Mouse (Mus musculus) layer of hippocampus, postnatal 14 days (tissue): ENCODE results near the gene Prtn3. TPM values are rescaled to one million over a fixed set of nuclear protein-coding genes. Genes with fewer than 3 reads are reported as not detected.

Experiments
- DNase-seq, 2 experiments: peaks; one replicate each; pipeline ENCODE4 v3.0.0; 2021 to 2022; ENCODE audit warnings: low spot score in 2 of 2, mixed read lengths in 1 of 2
- microRNA-seq, 2 experiments: library from miRNA; unstranded; fragments of <30 nt; microRNA quantifications; one replicate each; pipeline ENCODE4 v1.2.0; 2021
- total RNA-seq, 2 experiments: library from RNA; stranded (reverse); gene quantifications; 2 replicates each; pipeline ENCODE4 v1.2.3; 2021

Prtn3 gene
- total RNA-seq, 2 experiments from 2014 or later, result 2.3 to 3.0 TPM

DNA sequence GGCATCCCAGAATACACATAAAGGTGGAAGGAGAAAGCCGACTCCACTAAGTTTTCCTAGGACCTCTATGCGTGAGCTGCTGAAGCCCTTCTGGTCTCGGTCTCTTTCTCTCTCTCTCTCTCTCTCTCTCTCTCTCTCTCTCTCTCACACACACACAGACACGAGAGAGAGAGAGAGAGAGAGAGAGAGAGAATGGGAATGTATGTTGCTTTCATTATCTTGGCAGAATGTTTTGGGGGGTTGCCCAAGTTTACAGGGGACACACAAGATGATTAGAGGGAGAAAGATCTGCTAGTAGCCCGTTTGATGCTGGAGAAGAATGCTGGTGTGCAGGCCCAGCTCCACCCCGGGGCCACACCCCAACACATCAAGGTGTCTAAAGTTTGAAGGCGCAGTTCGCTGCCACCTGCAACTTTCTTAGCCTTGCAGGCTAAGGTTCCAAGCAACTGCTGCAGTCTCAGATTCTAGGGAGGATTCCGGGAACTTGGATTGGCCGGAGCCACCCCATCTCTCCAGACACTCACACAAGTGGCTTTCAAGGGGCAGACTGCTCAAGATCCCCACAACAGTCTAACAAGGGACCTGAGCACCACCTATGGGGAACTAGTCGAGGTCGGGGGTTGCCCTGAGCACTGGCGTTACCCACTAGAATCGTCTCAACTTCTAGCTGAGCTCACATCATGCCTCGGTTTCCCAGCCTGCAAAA is 51.7 kb downstream of the Prtn3 start:
- DNase-seq, result peak in 1 of 2 experiments; percentile 34

DNA sequence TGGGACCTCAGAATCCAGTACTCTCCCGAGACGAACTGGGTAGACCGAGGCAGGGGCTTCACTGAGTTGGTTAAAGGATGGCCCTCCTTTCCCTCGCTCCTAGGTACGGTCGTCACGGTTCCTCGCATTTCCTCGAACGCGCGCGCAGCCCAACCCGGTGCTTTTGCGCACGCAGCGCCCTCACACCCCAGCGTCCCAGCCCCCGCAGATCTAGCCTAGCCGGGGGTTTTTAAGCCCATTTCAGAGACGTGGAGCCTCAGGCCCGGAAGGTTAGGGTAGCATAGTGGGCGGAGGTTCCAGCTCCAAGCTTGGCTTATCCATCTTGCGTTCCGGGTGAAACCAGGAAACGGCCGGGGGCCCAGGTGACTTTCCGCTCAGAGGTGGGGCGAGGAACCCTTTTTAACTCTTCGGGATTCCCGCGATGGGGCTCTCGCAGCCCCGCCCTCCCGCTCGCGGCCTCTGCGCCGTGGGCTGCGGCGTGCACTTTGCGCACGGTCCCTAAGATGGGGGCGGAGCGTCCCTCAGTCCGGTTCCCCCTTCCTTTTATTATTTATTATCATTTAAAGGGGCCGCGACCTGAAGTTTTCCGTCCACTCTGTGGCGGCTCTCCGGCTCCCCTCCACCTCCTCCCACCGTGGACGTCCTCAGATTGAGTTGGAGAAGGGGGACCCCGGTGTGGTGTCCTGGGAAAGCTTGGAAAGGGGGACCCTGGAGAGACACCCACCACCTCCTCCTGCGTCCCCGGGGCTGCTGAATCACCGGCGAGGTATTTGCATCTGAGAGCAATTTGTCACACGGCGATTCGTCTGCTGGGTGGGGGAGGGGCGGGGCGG is 52.4 kb downstream of the Prtn3 start, which contains the start of gene Arid3a:
TSS of gene Arid3a (plus strand) at position 553 of the 833 bp plus-strand sequence.
- peak; percentile 83 to 87 for DNase-seq

DNA sequence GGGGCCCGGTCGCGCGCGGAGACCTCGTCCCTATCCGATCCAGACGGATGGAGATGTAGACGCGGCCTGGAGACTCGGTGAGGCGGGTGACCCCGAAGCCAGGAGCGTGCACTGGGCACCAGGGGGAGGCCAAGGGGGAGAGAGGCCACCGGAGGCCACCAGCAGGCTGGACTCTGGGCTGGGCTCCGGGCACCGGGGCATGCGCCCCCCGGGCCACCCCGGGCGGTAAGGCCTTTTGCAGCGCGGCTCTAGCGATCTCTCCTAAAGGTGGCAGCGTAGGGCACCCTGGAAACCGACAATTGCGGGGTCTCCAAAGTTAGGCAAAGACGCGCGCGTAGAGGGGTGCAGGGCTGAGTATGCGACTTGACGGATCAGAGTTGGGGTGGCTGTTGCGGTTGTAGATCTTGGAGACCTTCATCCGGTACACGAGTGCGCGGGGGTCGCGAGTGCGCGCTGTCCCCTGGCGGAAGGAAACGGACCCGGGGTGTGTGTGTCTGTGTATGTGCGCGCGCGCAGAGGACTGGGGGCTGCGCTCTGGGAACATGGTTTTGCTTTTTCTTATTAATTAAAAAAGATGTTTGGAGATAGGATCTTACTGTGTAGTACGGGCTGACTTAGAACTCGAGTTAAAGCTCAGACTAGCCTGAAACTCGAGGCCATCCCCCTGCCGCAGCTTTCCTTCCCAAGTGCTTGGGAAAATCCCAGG is 53.2 kb downstream of the Prtn3 start:
- DNase-seq, result peak; percentile 58 to 66

DNA sequence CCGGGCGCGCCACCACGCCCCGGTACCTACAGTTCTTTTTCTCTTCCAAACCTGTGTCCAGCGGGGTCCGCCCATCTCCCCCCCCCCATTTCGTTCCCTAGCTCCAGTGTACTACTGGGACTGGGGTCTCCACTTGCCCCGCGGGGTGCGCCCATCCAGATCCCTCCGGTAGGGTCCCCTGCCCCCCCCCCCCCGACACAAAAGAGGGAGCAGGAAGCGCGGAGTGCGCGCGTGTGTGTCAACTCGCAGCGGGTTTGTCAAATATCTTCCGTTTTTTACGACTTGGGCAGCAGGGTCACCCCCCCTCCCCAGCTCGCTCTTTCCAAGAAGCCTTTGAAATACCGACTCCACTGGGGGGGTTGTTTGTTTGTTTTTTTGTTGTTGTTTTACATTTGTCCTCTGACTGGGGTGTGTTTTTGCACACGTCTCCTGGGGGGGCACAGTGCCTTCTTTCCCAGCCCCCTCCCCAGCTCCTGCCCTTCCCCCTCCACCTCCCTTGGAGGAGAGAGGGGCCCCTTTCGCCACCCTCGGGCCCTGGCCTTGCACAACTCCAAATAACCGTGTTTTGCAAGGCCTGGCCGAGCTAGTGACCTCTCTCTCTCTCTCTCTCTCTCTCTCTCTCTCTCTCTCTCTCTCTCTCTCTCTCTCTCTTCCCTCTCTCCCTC is 53.9 kb downstream of the Prtn3 start:
- DNase-seq, result no peak

DNA sequence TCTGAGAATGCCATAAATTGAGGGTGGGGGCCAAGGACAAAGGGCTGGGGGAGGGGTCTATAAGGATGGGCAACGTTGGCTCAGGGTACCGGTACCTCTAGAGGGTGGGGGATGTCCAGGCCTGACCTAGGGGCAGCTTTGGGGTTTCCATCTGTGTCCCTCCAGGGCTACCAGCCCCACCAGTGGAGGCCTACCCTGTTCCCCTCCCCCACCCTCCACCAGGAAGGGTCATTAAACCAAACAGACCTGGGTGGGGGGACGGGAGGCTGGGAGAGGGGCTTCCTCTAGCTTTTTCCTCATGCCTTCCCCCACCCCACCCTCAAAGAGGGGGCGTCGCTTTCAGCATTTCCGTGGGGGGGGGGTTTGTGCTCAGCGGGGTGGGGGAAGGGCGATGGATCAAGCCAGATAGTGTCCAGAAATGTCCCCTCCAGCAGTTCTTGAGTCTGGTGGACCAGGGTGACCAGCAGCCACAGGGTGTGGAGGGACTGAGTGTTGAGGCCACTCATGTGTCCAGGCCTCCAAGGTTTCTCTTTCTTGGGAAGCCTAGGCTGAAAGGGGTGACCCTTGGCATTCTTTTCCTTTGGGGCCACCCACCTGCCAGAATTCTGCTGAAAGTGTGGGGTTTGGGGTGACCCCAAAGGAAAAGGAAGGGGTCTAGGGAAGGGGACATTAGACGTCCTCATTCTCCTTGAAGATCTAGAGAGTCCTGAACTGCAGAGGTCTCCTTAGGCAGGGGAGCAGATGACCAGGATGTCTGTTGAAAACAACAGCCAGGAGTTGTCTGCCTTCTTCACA is 54.8 kb downstream of the Prtn3 start:
- DNase-seq, result no peak

DNA sequence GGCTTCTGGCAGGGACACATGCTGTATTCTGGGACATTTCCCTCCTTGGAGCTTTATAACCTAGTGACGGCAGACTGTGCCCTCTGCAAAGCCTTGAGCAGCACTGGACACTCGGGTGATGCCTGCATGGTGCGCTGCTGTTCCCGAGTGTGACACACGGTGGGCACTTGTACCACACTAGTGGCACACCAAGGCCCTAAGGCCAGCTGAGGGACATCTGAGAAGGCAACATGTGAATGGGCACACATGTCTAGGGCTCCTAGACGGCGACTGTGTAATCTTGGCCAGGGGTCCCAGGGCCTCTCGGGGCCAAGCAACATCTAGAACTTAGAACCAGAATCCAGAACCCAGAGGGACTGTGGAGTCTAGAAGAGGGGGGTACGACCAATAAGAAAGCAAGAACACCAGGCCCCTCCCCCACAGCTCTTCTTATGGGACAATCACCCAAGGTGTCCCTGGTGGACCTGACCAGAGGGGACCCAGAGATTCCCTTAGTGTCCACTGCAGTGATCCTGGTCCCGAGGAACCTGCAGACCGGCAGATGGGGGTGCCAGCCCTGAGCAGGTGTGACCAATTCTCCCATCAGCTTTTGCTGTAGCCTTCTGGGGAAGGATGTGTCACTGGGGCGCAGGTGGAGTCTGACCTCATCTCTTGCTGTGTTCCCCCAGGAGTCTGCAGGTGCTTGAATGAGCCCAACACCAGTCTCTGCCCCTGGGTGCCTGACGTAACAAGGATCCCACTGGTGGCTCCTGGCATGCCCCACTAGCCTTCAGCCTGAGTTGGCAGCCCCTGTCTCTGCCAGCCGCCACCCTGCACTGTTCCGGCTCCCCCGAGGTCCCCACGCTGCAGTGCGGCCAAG is 55.9 kb downstream of the Prtn3 start:
- no peak for DNase-seq

DNA sequence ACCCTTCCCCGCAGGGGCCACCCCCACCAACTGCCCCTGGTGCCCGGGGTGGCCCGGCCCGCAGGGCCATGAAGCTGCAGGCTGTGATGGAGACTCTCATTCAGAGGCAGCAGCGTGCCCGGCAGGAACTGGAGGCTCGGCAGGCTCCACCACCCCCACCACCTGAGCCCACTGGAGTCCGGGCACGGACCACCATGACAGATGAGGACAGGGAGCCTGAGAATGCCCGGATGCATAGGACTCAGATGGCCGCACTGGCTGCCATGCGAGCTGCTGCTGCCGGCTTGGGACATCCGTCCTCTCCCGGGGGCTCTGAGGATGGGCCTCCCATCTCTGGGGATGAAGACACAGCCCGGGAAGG is 56.5 kb downstream of the Prtn3 start:
- DNase-seq, result no peak

DNA sequence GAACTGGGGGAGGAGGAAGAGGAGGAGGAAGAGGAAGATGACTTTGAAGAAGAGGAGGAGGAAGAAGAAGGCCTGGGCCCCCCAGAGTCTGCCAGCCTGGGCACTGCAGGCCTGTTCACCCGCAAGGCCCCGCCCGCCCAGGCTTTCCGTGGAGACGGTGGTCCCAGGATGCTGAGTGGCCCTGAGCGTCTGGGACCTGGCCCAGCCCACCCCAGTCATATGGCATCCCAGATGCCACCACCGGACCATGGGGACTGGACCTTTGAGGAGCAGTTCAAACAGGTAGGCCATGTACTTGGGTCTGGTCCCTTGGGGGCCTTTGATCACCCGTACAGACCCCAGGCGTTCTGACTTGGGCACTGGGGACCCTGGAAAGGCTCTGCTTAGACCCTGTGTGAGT is 57.5 kb downstream of the Prtn3 start:
- no peak for DNase-seq

DNA sequence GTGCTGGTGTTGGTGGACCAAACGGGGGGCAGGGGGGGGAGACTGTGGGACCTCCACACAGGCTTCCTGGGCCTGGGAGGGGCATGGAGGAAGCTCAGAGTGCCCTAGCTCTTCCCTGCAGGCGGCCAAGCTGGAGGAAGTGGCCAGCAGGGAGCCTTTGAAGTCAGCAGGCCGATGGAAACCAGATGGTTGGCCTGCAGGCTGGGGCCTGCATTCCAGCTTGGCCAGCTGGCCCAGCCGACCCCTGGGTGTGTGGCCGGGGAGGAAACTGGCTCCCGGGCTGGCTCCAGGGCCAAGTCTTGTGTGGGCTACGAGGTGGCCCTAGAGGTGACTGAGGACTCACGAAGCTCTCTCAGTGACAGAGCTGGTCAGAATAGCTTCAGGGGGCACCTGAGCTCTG is 58.5 kb downstream of the Prtn3 start:
- peak in 1 of 2 experiments; percentile 60 for DNase-seq

Small RNAs within 50 kb of the gene (microRNA-seq; reads per million reads assigned to microRNA genes)
- 0 to 0.28 reads per million in 2 experiments for gene Mir6910

Other genes starting within 250 kb of the Prtn3 start
- 10 to 100 TPM; 42.7 to 44.5 TPM for gene Shc2, start 236.6 kb upstream of the Prtn3 start, total RNA-seq
- gene Odf3l2, start 228.7 kb upstream of the Prtn3 start, total RNA-seq, result under 1 TPM; 0.52 to 0.53 TPM
- gene Madcam1, start 209.9 kb upstream of the Prtn3 start, total RNA-seq, result under 1 TPM in 1 of 2 experiments, not detected in 1; 0.37 TPM
- gene Tpgs1, start 205.1 kb upstream of the Prtn3 start, total RNA-seq, result 10 to 100 TPM; 72.3 to 73.2 TPM
- 10 to 100 TPM; 60.9 to 68.5 TPM for gene Cdc34, start 192.3 kb upstream of the Prtn3 start, total RNA-seq
- 1 to 10 TPM; 1.7 to 1.9 TPM for gene Gzmm, start 185.5 kb upstream of the Prtn3 start, total RNA-seq
- gene Bsg, start 170.0 kb upstream of the Prtn3 start, total RNA-seq, result 100 to 1,000 TPM; 695 to 807 TPM
- 10 to 100 TPM; 89.2 to 96.6 TPM for gene Hcn2, start 157.8 kb upstream of the Prtn3 start, total RNA-seq
- 10 to 100 TPM; 45.3 to 49.0 TPM for gene Polrmt, start 127.9 kb upstream of the Prtn3 start, total RNA-seq
- gene Fgf22, start 119.4 kb upstream of the Prtn3 start, total RNA-seq, result 1 to 10 TPM in 1 of 2 experiments, under 1 TPM in 1; 0.88 to 1.7 TPM
- gene Rnf126, start 107.5 kb upstream of the Prtn3 start, total RNA-seq, result 10 to 100 TPM; 86.1 to 90.5 TPM
- gene Fstl3, start 97.2 kb upstream of the Prtn3 start, total RNA-seq, result 1 to 10 TPM; 1.2 to 2.4 TPM
- gene Prss57, start 83.5 kb upstream of the Prtn3 start, total RNA-seq, result under 1 TPM in 1 of 2 experiments, not detected in 1; 0.16 TPM
- gene Palm, start 80.9 kb upstream of the Prtn3 start, total RNA-seq, result 100 to 1,000 TPM; 356 to 379 TPM
- gene Misp, start 53.5 kb upstream of the Prtn3 start, total RNA-seq, result under 1 TPM; 0.26 to 0.53 TPM
- 10 to 100 TPM; 62.9 to 70.2 TPM for gene Ptbp1, start 20.0 kb upstream of the Prtn3 start, total RNA-seq
- 10 to 100 TPM; 53.5 to 57.7 TPM for gene Plppr3, start 158 bp downstream of the Prtn3 start, total RNA-seq
- not detected for gene Elane, start 11.8 kb downstream of the Prtn3 start, total RNA-seq
- not detected for gene Cfd, start 16.4 kb downstream of the Prtn3 start, total RNA-seq
- gene Med16, start 34.4 kb downstream of the Prtn3 start, total RNA-seq, result 10 to 100 TPM; 48.8 to 51.9 TPM
- gene Gm26602, start 36.4 kb downstream of the Prtn3 start, total RNA-seq, result not detected
- gene Kiss1r, start 42.5 kb downstream of the Prtn3 start, total RNA-seq, result 1 to 10 TPM; 5.0 to 8.9 TPM
- gene R3hdm4, start 46.7 kb downstream of the Prtn3 start, total RNA-seq, result 100 to 1,000 TPM; 424 to 430 TPM
- 1 to 10 TPM; 4.5 to 6.4 TPM for gene Arid3a, start 52.6 kb downstream of the Prtn3 start, total RNA-seq
- 10 to 100 TPM; 35.5 to 40.8 TPM for gene Wdr18, start 85.7 kb downstream of the Prtn3 start, total RNA-seq
- gene Grin3b, start 96.2 kb downstream of the Prtn3 start, total RNA-seq, result under 1 TPM; 0.12 to 0.21 TPM
- 100 to 1,000 TPM; 135 to 144 TPM for gene Tmem259, start 109.9 kb downstream of the Prtn3 start, total RNA-seq
- gene Cnn2, start 114.1 kb downstream of the Prtn3 start, total RNA-seq, result 1 to 10 TPM; 7.5 to 9.3 TPM
- gene Abca7, start 122.0 kb downstream of the Prtn3 start, total RNA-seq, result 10 to 100 TPM in 1 of 2 experiments, 1 to 10 TPM in 1; 9.8 to 10.5 TPM
- 1 to 10 TPM; 3.8 to 3.9 TPM for gene Arhgap45, start 142.2 kb downstream of the Prtn3 start, total RNA-seq
- 10 to 100 TPM; 74.1 to 74.3 TPM for gene Polr2e, start 165.3 kb downstream of the Prtn3 start, total RNA-seq
- gene Gpx4, start 172.7 kb downstream of the Prtn3 start, total RNA-seq, result 100 to 1,000 TPM; 456 to 501 TPM
- 10 to 100 TPM; 19.8 to 21.3 TPM for gene Sbno2, start 231.1 kb downstream of the Prtn3 start, total RNA-seq
- 10 to 100 TPM; 89.2 to 90.7 TPM for gene Stk11, start 241.3 kb downstream of the Prtn3 start, total RNA-seq